Mouse (Mus musculus) heart, postnatal 14 days (tissue): ENCODE measurements around the gene Zfp1. TPM values are rescaled to one million over a fixed set of nuclear protein-coding genes. Genes with fewer than 3 reads are reported as not detected.

Experiments
- DNase-seq, 2 experiments: peaks; one replicate each; pipeline ENCODE4 v3.0.0; 2021 to 2022
- intact Hi-C: fragments of 180-260 bp; cut with DNase I; formaldehyde crosslinking; loops from one replicate; pipeline ENCODE4 v1.15.1; 2025
- microRNA-seq, 2 experiments: library from miRNA; unstranded; fragments of <30 nt; microRNA quantifications; one replicate each; pipeline ENCODE4 v1.2.0; 2021 to 2022
- total RNA-seq, 2 experiments: library from RNA; stranded (reverse); gene quantifications; 2 replicates each; pipeline ENCODE4 v1.2.3; 2021

Zfp1 gene
- total RNA-seq, 2 experiments from 2014 or later, result 6.9 to 8.2 TPM

DNA sequence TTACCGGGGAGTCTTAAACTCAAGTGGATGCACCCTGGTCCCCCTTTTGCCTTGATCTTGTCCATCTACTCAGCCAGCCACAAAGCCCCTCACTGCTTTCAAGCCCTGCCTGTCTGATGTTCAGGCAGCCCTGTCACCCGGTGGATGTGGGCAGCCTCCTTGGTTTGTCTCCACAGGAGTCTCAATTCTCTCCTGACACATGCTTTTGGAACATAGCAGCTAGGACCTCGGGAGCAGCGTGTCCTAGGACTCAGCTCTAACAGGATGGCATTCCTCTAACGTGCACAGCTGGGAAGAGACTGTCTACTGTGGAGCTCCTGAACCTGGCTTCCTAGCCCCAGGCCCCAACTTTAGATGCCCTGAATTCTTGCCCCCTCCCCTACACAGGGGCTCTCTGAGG is 62.5 kb downstream of the Zfp1 start:
- intact Hi-C loops, result no loop called here

DNA sequence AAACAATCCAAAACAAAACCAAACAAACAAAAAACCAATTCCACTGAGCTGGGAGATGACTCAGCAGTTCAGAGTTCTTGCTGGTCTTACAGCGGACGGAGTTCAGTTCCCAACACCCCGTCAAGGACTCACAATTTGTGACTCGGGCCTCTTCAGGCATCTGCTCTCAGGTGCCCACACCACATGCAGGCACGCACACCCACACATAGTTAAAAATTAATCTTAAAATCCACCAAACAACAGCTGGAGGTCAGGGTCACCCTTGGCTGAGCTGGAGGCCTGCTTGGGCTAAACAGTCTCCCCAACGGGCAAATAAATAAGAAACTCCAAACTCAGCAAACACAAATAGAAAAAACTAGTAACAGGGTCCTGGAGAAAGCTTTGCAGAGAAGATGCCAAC is 65.1 kb downstream of the Zfp1 start:
- no peak for DNase-seq
- intact Hi-C loops, result no loop called here

More for the DNA sequence above, 62.5 kb downstream of the Zfp1 start:
- DNase-seq, result no peak

DNA sequence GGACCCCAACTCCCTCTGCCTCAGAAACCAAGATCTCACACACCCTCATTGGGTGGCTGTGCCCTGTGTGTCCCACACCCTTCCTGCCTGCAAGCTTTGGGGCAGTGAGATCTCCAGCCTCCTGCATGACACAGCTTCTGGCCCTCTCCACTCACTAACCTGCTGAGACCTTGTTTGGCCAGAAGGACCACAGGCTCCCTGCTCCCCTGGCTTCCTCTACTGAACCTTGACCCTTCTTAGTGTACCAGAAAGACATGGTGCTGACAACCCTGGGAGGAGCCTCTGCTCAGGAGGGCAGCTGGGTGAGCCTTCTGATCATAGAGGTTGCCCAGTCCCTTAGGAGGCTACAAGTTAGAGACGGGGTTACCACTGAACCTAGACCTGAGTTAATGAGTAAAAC is 66.0 kb downstream of the Zfp1 start:
- DNase-seq, result no peak
- intact Hi-C loops, result no loop called here

DNA sequence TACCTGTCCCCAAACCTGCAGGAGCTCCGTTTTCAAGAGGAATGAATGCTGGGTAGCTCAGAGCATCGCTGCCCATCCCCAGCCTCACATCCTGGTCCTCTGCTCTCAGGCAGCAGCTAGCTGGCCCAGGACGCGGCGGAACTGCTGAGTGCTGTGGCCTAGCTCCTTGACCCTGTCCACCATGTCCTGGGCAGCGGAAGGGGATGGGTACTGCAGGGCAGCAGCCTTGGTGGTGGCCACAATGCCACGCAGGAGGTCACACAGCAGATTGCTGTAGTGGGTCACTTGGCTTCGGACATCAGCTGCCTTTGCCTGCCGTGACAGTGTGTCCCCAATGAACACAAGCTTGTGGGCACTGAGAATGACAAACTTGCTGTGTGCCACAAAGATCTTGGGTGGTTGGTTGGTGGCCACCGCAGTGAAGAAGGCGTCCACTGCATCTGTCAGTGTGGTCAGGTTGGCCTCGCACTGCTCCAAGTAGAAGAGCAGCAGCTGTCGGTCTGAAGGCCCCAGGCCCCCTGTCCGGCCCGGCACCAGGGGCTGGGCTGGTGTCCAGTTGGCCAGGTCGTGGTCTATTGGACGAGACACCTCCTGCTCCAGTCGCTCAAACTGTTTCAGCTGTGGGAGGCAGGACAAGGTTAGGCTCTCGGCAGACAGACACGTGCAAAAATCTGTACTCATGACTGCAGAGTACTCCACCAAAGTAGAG is 67.7 kb downstream of the Zfp1 start:
- no peak for DNase-seq
- intact Hi-C loops, result no loop called here

DNA sequence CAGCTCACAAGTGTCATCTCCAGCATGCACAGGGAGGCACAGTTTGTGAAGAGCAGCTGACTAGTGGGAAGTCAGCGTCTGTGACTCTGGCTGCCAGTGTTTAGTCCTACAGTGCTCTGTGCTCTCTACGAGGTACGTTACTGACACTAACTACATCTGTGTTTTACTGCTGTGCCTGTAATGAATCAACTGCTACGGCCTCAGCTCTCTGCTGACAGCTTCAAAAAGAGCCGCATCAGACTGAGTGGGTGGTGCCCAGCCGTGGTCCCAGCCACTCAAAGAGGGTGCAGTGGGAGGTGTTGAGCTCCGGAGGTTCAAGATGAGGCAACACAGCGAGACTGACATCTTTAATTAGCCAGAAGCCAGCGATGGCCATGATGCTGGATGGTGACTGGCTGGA is 68.9 kb downstream of the Zfp1 start:
- DNase-seq, result no peak
- intact Hi-C loops, result loop anchor here (2.0 kb wide), 1 partner anchor 33 kb away; no protein-coding TSS in a partner anchor

DNA sequence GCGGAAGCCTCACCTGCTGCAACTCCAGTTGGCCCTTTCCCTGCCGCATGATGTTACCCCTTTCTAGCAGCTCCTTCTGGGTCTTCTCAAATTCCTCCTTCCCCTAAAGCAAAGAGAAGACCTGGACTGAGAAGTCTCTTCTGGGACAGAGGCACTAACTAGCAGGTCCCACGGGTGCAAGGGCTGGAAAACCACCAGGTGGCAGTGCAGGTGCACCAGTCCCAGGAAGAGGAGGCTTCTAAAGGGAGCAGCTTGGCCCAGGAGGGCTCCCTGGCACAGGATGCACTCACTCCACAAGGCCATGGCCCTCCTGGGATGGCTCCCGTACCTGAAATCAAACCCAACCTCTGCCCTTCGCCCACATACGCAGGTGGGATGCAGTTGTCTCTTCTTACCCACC is 69.4 kb downstream of the Zfp1 start:
- DNase-seq, result peak; percentile 73 to 79
- intact Hi-C loops, result loop anchor here (2.0 kb wide), 1 partner anchor 34 kb away; no protein-coding TSS in a partner anchor

DNA sequence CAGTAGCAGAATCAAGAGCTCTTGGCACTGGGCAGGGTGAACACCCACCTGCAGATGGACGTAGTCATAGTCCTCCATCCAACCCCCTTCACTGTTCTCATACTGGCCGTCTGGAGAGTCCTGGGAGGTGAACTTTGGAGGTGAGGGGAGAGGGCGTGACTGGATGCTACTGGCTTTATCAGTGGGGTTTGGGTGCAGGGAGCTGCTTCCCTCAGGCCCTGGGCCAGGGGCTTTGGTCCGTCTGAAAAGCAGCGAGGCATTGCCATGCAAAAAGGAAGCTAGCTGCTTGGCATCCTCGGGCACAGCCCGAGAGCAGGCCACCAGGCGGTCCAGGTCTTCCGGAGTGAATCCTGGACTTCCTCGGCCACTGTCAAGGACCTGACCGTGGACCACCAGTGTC is 70.1 kb downstream of the Zfp1 start:
- intact Hi-C loops, result loop anchor here (2.0 kb wide), 1 partner anchor 34 kb away; no protein-coding TSS in a partner anchor
- DNase-seq, result no peak

DNA sequence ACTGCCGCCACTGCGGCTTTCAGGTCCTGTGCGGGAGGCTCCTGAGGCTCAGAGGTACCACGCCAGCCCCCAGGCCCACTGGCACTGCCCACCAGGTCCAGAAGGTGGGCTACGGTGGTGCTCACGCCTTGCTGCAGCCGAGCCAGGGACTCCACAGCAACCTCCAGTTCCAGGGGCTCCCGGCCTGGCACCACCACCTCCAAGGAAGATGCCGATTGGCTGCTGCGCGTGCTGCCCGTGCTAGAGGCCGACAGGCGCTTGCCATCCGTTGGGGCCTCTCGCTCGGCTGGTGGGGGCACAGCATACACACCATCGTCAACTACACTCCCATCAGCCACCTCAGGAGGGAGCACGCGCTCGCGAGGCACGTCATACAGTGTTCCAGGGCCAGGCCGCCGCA is 70.6 kb downstream of the Zfp1 start:
- intact Hi-C loops, result loop anchor here (2.0 kb wide), 2 partner anchors 35 to 99 kb away; no protein-coding TSS in a partner anchor
- DNase-seq, result no peak

DNA sequence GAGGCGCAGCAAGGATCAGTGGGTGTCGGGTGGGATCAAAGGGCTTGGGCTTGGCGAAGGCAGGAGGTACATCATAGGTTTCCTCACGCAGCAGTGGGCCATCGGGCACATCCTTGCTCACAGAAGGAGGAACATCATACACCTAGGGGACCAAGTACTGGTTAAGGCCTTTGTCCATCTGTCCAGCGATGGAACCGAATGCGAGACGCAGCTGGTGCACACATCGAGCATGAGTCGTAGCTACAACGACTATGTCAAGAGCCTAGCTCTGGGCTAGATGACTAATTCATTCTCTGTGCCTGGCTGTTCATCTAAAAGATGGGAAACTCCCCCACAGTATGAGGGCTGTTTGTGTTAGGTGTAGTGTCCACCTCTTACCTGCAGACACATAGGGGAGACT is 71.1 kb downstream of the Zfp1 start:
- DNase-seq, result no peak
- intact Hi-C loops, result loop anchor here (2.0 kb wide), 1 partner anchor 99 kb away; no protein-coding TSS in a partner anchor

DNA sequence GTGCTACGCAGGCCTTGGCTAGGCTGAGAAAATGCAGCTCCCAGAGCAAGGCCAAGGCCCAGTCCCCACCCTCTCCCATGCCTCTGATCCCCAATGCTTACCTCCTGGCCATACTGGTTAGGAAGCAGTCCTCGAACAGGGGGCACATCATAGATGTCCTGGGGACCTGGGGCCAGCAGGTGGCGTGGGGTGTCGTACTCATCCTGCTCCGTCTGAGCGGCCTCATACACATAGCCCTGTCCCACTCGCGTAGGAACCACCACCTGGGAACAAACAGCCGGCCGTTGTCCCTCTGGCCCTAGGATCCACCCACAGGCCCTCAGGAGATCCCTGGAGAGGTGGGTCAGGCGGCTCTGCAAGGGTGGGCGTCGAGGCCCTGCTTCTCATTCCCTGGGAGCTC is 72.3 kb downstream of the Zfp1 start:
- no peak for DNase-seq
- intact Hi-C loops, result loop anchor here (2.0 to 5.0 kb wide), 2 partner anchors 37 to 97 kb away; no protein-coding TSS in a partner anchor

DNA sequence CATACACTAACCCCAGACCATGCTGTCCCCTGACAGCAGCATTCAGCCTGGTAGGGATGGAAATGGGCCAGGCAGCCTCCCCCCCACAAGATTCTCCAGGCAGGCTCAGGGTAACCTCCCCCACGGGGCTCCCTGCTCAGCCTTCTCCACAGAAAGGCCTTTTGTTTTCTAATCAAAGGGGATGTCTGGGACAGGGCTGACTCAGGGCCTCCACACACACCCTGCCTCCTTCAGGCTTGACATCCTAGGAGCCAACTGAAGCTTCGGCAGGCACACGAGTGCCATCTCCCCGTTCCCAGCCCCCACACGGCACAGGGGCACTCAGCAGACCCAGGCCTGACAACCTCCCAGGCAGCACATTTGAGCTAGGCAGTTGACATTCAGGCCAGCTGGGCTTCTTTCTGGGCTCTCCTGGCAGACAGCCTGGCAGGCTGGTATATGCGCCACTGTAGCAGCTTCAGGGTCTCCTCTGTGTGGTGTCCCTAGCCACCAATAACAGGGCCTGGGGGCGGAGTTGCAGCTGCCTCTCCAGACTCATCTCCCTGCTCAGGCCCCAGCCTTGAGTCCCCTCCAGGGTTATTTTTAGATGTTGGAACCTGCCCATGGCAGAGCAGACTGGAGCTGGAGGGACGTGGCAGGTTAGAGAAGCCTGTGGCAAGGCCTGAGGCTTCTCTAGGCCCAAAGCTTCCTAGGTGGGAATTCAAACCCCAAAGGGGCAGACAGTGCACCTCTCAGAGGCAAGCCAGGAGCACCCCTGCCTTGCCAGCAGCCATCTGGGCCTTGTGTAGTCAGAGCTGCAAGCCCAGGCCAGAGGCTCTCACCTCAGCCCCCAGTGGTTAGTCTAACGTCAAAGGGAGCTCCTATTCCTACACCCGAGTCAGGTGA is 73.6 kb downstream of the Zfp1 start:
- DNase-seq, result peak; percentile 74 to 92
- intact Hi-C loops, result loop anchor here (5.0 kb wide), 1 partner anchor 35 kb away; no protein-coding TSS in a partner anchor

DNA sequence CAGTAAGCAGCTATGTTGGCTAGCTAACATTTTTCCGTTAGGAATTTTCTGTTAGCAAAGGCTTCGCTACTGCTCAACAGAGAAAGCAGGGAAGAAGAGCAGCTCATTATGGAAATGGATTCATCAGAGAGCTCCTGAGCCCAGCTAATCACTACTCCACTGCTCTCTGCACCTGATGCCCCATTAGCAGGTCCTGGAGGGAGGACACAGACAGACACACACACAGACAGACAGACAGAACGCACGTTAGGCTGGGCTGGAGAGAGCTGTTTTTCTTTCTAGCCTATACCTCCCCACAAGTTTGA is 74.2 kb downstream of the Zfp1 start:
- DNase-seq, result no peak
- intact Hi-C loops, result loop anchor here (5.0 kb wide), 1 partner anchor 35 kb away; no protein-coding TSS in a partner anchor

DNA sequence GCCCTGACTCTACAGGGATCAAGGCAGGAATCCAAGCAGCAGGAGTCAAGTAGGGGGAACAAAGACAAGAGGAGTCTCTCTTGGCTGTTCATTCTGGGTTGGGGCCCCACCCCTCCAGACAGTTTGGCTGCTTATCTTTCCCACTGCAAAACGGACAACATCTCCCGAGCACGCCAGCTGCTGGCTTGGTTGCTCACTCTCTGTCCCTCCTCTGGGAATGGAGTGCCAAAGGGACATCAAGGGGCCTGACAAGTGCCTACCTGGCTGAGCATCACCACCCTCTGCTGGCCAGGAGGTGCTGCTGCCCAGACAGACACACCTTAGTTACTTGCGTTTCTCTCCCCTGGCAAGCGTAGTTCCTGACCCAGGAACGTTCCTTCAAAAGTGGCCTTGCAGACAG is 74.7 kb downstream of the Zfp1 start:
- peak; percentile 61 for DNase-seq
- intact Hi-C loops, result loop anchor here (5.0 kb wide), 1 partner anchor 34 kb away; no protein-coding TSS in a partner anchor

DNA sequence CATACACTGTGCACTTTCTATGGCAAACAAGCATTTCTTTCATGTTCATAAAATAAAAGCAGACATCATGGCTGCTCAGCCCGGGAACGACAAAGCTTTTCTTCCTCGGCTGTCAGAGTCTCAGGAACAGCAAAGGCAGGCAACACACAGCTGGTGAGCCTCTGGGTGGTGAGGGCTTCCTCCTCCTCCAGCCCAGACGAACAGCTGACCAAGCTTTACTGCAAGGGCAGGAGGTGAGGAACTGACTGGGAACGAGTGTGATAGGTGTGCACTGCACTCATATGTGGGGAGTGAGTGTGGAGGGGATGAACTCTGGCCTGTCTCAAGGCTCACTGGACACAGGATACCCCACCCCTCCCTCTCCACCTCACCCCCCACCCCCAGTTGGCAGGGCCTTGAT is 75.7 kb downstream of the Zfp1 start:
- DNase-seq, result no peak
- intact Hi-C loops, result loop anchor here (5.0 kb wide), 1 partner anchor 33 kb away; no protein-coding TSS in a partner anchor

DNA sequence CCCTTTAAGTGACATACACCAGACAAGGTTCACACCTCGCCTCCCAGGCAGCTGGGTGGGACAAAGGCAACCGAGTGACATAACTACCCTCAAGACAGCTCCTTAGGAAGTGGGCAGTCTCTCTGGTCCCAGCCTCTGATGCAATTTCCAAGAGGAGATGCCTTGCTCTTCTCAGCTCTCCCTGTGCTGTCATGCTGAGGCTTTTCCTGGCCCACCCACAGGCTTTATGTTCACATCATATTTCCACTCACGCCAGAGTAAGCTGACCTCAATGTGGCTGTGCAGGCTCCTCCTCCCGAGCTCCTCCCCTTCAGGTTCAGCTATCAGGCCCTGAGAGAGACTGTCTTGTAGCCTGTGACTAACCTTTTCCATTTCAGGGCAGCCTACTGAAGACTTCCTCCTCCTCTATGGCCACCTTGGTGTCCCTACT is 76.9 kb downstream of the Zfp1 start:
- intact Hi-C loops, result no loop called here
- DNase-seq, result no peak

Small RNAs within 50 kb of the gene (microRNA-seq; reads per million reads assigned to microRNA genes)
- 0 reads per million in 2 experiments for gene Mir7076

Other genes with a start within 250 kb of the Zfp1 start
- gene Fa2h, start 249.6 kb upstream of the Zfp1 start, total RNA-seq, result under 1 TPM; 0.10 to 0.48 TPM
- gene Wdr59, start 121.3 kb upstream of the Zfp1 start, total RNA-seq, result 10 to 100 TPM in 1 of 2 experiments, 1 to 10 TPM in 1; 7.8 to 10.3 TPM
- 10 to 100 TPM; 62.6 to 72.6 TPM for gene Znrf1, start 107.3 kb upstream of the Zfp1 start, total RNA-seq
- 10 to 100 TPM; 11.7 to 12.4 TPM for gene Ldhd, start 13.0 kb upstream of the Zfp1 start, total RNA-seq
- gene Ctrb1, start 47.6 kb downstream of the Zfp1 start, total RNA-seq, result not detected
- gene Bcar1, start 100.4 kb downstream of the Zfp1 start, total RNA-seq, result 10 to 100 TPM; 27.1 to 35.7 TPM
- gene Cfdp1, start 210.9 kb downstream of the Zfp1 start, total RNA-seq, result 10 to 100 TPM; 32.1 to 36.4 TPM
- 1 to 10 TPM; 2.6 to 3.1 TPM for gene Tmem170, start 233.3 kb downstream of the Zfp1 start, total RNA-seq